Mouse (Mus musculus) NIH3T3 (cell line): Measurements from ENCODE around the gene Il17rb.
A peak's percentile ranks its signal among the peaks of the same experiment; 100 is the strongest.

Experiments
- DNase-seq: peaks from one replicate; pipeline ENCODE4 v3.0.0-alpha.2; 2012; ENCODE audit warnings: low read depth

The Il17rb gene

GRCm38 (mm10) chr14:30015008-30015407 is 6.3 kb upstream of the Il17rb start:
- DNase-seq: no peak

GRCm38 (mm10) chr14:30014487-30014886 is 5.8 kb upstream of the Il17rb start:
- no peak for DNase-seq

GRCm38 (mm10) chr14:30011886-30012560 is 3.3 kb upstream of the Il17rb start:
- peak; percentile 40 for DNase-seq

GRCm38 (mm10) chr14:30009864-30010560 is 1.3 kb upstream of the Il17rb start:
- peak; percentile 67 for DNase-seq

- no peak for DNase-seq
Observed at GRCm38 (mm10) chr14:29999475-29999811, 9.3 kb downstream of the Il17rb start.

GRCm38 (mm10) chr14:29998747-29999474 is 9.8 kb downstream of the Il17rb start:
- DNase-seq: no peak

- no peak for DNase-seq
Observed at GRCm38 (mm10) chr14:29997345-29997744, 11.4 kb downstream of the Il17rb start.

- DNase-seq: no peak
Observed at GRCm38 (mm10) chr14:29996000-29996751, 12.5 kb downstream of the Il17rb start.

GRCm38 (mm10) chr14:29994976-29995375 is 13.7 kb downstream of the Il17rb start:
- DNase-seq: no peak

GRCm38 (mm10) chr14:29988337-29988736 is 20.4 kb downstream of the Il17rb start:
- DNase-seq: no peak

- no peak for DNase-seq
Observed at GRCm38 (mm10) chr14:29987739-29988138, 21.0 kb downstream of the Il17rb start.

- no peak for DNase-seq
Observed at GRCm38 (mm10) chr14:29987276-29987675, 21.4 kb downstream of the Il17rb start.

GRCm38 (mm10) chr14:29986096-29986495 is 22.6 kb downstream of the Il17rb start:
- no peak for DNase-seq

GRCm38 (mm10) chr14:29980447-29981205 is 28.1 kb downstream of the Il17rb start:
- DNase-seq: peak; percentile 52

GRCm38 (mm10) chr14:29978254-29979204 is 30.2 kb downstream of the Il17rb start, which contains the start of gene Actr8:
Actr8 (plus strand) TSS chr14:29978337.
- DNase-seq: peak; percentile 96

- DNase-seq: no peak
Observed at GRCm38 (mm10) chr14:29976927-29977326, 31.8 kb downstream of the Il17rb start.

GRCm38 (mm10) chr14:29971993-29972392 is 36.7 kb downstream of the Il17rb start:
- DNase-seq: no peak

GRCm38 (mm10) chr14:29971446-29971845 is 37.2 kb downstream of the Il17rb start:
- DNase-seq: no peak

GRCm38 (mm10) chr14:29968075-29968821 is 40.4 kb downstream of the Il17rb start, which contains the start of gene Selenok:
Selenok (plus strand) TSS chr14:29968308.
- DNase-seq: peak; percentile 98
